Mouse (Mus musculus) erythroblast, embryonic 14.5 days (primary cell): ENCODE results near the gene Izumo1. TPM values are rescaled to one million over a fixed set of nuclear protein-coding genes. Genes with fewer than 3 reads are reported as not detected.

Experiments
- H3K27me3 ChIP-seq: 2 replicates; pipeline ENCODE4 v1.6.1; 2012; ENCODE audit warnings: inconsistent platforms; ENCODE audit not compliant: control insufficient read depth
- H3K36me3 ChIP-seq: 2 replicates; pipeline ENCODE4 v1.6.1; 2012; ENCODE audit warnings: mild to moderate bottlenecking, inconsistent platforms; ENCODE audit not compliant: control insufficient read depth
- H3K4me1 ChIP-seq: 2 replicates; pipeline ENCODE4 v1.6.1; 2012; ENCODE audit warnings: inconsistent platforms; ENCODE audit not compliant: control insufficient read depth
- H3K4me3 ChIP-seq: replicated peaks from 2 replicates; pipeline ENCODE3; 2012; ENCODE audit warnings: moderate library complexity, mild to moderate bottlenecking, inconsistent platforms
- H3K9me3 ChIP-seq: 2 replicates; pipeline ENCODE4 v1.6.1; 2012; ENCODE audit warnings: low read length, inconsistent platforms, mixed read lengths; ENCODE audit not compliant: control insufficient read depth
- GATA1 ChIP-seq: IDR thresholded peaks from 2 replicates; pipeline ENCODE4 v1.6.1; 2012; ENCODE audit warnings: low read length, inconsistent platforms, mixed read lengths
- TAL1 ChIP-seq: IDR thresholded peaks from 3 replicates; pipeline ENCODE4 v1.6.1; 2012; ENCODE audit warnings: low read length, inconsistent platforms, mixed read lengths
- polyA plus RNA-seq: library from polyadenylated mRNA; stranded (reverse); fragments of >175 nt; gene quantifications from 2 replicates; pipeline ENCODE4 v1.2.3, GENCODE M21; 2012

Izumo1 gene
- polyA plus RNA-seq, 1 experiment: not detected

DNA sequence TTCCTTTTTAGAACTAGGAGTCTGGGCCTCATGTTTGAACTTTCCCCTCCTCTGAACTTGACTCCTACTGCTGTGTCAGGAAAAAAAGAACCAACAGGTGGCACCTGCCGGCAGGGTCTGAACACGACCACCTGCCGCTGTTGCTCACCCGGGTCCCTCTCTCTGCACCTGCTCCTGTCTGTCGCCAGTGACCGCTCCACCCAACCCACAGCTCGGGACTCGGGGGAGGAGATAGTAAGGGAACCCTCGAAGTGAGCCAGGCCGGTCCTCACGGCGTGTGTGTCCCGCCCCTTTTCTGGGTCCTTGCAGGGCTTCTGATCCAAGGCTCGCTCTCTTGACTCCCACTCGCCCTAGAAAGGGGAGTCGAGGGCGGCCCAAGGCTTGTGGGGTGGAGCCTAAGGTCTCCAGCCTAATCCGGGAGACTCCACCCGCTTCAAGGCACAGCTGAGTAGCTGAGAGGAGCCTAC, 18.0 kb downstream of the Izumo1 start, which contains the start of gene Mamstr:
Gene Mamstr (plus strand): TSS at position 417 of the 467 bp plus-strand sequence.
- Histone ChIP-seq H3K36me3 (no peaks in the 10 kb centered on the region), H3K9me3 (0 out of 2 replicates have a peak, but pooled peaks cover 2% of the 10 kb centered on the region), H3K4me1 (peaks cover 16% of the 10 kb centered on the region), H3K4me3 (no peak within 1 kb of the TSS), H3K27me3 (peaks cover 22% of the 10 kb centered on the region)
- TF ChIP-seq GATA1 (no peak), TAL1 (no peak)

DNA sequence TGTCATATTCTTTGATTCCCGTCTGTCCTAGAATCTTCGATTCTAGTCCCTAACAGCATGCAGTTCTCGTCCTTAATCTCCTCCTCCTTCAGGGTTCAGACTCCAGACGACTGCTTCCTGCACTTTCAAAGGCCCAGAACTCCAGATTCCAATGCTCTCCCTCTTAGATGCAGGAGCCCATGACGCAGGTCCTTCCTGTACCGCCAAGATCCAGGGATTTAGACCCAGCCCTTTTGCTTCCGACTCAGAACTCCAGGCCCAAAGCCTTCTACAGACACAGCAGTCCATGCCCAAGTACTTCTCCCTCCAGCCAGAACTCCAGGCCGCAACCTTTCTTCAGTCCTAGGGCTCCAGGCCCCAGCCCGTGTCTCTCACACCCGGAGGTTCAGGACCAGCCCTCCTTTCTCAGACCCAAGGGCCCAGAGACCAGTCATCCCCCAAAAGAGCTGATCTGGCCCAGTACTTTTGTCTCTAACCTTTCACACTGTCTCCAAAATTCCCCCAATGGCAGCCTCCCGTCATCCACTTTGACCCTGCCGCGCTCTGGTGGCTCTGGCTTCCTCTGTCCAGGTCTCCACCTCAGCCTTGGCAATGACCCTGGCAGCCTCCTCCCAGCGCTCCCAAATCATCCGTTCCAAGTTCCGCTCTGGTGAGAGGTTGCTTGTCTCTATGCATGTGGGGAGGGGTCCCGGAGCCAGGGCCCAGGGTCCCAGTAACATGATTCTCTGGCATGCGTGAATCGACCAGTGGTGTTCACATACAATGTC, 18.8 kb downstream of the Izumo1 start:
- Histone ChIP-seq H3K36me3 (no peaks in the 10 kb centered on the region), H3K27me3 (peaks cover 25% of the 10 kb centered on the region), H3K4me1 (peaks cover 16% of the 10 kb centered on the region), H3K9me3 (no peaks in the 10 kb centered on the region), H3K4me3 (no peak overlapping the region)
- TF ChIP-seq TAL1: no peak
- TF ChIP-seq GATA1: no peak

DNA sequence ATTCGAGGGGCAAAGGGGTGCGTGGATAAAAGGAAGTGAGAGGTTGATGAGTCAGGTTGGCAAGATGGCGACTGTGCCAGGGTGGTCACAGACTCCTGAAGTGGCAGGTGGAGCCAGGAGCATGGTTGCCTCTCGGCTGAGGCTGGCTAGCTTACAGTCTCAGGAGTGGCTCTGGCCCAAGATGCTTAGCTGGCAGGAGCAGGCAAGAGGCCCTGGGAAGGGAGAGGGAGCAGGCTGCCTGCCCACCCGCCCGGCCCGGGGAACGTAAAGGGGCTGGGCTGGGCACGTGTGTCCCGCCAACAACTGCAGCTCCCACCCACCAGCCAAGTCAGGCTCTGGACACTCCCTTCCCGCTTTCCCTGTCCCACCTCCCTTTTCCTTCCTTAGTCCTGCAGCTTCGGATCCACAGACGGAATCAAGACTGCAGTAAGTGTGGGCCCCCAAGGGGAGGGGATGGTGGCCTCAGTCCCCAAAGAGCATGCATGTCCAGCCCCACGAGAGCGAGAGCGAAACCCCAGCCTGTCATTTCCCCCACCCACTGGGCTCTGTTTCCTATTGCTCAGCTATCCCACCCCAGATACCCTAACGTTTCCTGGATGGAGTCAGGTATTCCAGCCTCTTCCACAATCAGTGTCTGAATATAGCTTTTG, 19.9 kb downstream of the Izumo1 start:
- no peak for TF ChIP-seq TAL1
- TF ChIP-seq GATA1: no peak
- H3K9me3 ChIP-seq: no peaks in the 10 kb centered on the region
- H3K4me1 ChIP-seq: peaks cover 16% of the 10 kb centered on the region
- no peak overlapping the region for H3K4me3 ChIP-seq
- H3K36me3 ChIP-seq: no peaks in the 10 kb centered on the region
- H3K27me3 ChIP-seq: peaks cover 25% of the 10 kb centered on the region

DNA sequence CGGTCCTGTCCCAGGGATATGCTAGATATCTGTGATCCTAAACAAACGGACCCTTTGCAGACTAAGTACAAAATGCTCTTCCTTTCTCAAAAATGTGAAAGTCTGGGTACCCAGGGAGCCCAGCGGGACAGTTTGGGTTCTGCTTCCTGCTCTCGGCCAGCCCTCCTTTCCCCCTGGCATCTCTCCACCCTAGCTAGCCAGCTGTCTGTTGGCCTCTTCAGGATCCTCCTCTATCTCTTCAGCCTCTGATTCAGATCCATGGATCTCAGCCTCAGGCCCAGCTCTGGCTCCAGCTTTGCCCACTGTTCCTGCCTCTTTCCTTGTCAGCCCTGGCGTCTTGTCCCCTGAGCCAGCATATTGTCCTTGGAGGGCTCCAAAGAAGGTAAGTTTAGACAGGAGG, 20.5 kb downstream of the Izumo1 start:
- Histone ChIP-seq H3K27me3 (peaks cover 25% of the 10 kb centered on the region), H3K36me3 (no peaks in the 10 kb centered on the region), H3K4me1 (peaks cover 16% of the 10 kb centered on the region), H3K9me3 (no peaks in the 10 kb centered on the region), H3K4me3 (no peak overlapping the region)
- TF ChIP-seq TAL1 (no peak), GATA1 (no peak)

DNA sequence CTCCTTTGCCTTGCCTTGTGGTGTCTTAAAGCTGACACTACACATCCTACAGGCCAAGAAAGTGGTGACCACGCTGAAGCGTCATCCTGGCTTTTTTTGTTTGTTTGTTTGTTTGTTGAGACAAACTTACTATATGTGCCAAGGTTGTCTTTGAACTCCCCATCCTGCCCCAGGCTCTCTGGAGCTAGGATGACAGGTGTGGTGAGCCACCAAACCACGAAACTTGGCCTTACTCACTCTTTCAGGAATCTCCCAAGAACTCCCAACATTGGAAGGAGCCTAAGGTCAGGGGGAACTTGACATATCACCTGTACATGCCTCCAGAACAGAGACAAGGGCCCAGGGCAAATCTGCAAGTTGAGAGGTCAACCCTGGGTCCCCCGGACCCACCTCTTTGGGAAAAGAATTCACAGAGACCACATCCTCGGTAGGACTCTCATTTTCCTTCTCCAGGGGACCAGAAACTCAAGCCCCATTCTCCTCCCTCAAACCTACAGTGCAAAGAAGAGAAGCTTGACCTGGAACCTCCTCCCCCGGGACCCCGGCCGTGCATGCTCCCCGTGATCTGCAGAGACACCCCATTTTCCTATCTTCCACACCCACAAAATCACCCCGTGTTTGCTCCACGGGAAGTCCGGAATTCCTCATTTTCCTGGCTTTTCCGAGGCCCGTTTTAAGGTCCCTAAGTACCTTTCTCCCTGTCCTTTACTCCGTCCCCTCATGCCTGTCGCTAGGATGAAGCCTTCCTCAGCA, 21.1 kb downstream of the Izumo1 start:
- Histone ChIP-seq H3K4me3 (peak overlapping the region; percentile 28), H3K27me3 (peaks cover 30% of the 10 kb centered on the region)

DNA sequence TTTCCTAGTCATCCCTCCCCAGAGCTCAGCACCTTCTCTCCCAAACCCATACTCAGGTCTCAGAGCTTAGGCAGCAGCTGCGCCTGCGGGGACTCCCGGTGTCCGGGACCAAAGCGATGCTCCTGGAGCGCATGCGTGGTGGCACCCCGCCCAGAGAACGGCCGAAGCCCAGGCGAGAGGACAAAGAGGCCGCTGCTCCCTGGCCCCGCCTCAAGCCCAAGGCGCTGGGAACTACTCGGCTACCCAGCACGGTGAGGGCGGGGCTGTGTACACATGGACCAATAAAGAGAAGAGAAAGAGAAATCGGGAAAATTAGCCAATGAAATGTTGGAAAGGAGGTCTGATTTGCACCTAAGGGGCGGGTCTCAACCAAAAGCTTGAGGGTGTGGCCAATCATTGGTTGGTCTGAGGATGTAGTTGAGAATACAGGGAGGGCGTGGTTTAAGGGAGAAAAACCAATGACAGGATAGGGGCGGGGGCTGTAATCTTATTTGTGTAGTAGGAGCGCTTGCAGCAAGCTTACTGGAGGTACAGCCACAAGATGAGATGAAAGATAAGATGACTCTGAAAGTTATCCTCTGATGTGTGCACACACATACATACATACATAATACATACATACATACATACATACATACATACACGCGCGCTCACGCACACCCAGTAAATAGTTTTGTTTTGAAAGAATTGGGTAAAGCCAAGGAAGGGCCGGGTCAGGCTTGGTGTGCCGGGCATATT, 22.0 kb downstream of the Izumo1 start:
- TF ChIP-seq GATA1: no peak
- TF ChIP-seq TAL1: no peak
- peaks cover 16% of the 10 kb centered on the region for H3K4me1 ChIP-seq
- no peaks in the 10 kb centered on the region for H3K9me3 ChIP-seq
- H3K27me3 ChIP-seq: peaks cover 30% of the 10 kb centered on the region
- no peaks in the 10 kb centered on the region for H3K36me3 ChIP-seq
- H3K4me3 ChIP-seq: peak overlapping the region; percentile 28

More for the DNA sequence above, 21.1 kb downstream of the Izumo1 start:
- Histone ChIP-seq H3K4me1 (peaks cover 16% of the 10 kb centered on the region), H3K36me3 (no peaks in the 10 kb centered on the region), H3K9me3 (no peaks in the 10 kb centered on the region)
- TF ChIP-seq TAL1 (no peak), GATA1 (no peak)

DNA sequence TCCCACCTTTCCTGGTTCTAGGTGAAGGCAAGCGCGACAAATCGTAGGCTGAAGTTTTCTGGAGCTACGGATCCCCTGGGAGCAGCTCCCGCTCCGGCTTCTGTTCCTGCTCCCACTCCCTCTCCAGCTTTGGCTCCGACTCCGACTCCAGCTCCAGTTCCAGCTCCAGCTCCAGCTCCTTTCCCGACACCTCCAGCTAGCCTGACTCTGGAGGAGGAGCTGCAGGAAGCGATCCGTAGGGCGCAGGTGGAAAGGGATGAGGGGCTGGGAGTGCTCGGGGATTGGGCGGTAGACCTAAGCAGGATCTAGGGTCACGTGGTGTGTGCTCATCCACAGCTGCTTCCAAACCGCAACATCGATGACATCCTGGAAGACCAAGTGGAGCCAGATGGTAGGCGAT, 22.6 kb downstream of the Izumo1 start:
- Histone ChIP-seq H3K9me3 (no peaks in the 10 kb centered on the region), H3K4me3 (no peak overlapping the region), H3K4me1 (peaks cover 16% of the 10 kb centered on the region), H3K36me3 (no peaks in the 10 kb centered on the region), H3K27me3 (peaks cover 30% of the 10 kb centered on the region)
- TF ChIP-seq GATA1: no peak
- no peak for TF ChIP-seq TAL1

DNA sequence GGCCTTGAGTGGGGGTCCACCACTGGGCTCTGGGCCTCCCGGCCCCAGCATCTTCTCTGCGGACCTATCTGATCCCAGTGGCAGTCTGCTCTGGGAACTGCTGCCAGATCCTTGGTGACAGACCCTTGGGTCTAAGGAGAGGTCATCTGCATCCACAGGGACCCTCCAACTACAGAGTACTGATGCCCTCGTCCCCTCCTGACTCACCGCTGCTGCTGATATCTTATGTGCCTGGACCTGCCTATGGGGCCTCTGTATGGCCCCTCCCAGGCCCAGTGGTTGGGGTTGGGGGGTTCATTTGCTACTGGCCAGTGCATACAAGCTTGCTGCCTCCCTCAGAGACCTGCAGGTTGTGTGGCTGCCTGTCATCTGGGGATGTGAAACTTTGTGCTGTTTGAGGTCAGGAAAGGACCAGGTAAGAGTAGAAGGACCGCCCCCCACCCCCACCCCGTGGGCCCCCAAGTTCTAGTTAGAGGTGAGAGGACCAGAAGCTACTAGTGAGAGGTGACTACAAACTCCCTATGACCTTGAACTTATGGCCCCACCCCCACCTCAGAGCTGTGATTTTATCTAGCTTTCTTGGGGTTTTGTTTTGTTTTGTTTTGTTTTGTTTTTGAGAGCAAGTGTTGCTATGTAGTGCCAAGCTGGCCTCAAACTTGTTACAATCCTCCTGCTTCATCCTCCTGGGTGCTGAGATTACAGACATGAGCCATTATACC, 23.4 kb downstream of the Izumo1 start:
- TF ChIP-seq TAL1 (no peak), GATA1 (no peak)
- Histone ChIP-seq H3K9me3 (no peaks in the 10 kb centered on the region), H3K27me3 (peaks cover 30% of the 10 kb centered on the region), H3K4me3 (no peak overlapping the region), H3K36me3 (no peaks in the 10 kb centered on the region), H3K4me1 (peaks cover 16% of the 10 kb centered on the region)
